Mouse (Mus musculus) bone marrow, adult 2 months (tissue): ENCODE results near the gene Hp1bp3. TPM values are rescaled to one million over a fixed set of nuclear protein-coding genes. Genes with fewer than 3 reads are reported as not detected.

Experiments used
- H3K27ac ChIP-seq: fragments of 200-500 bp; 2 replicates; pipeline ENCODE4 v1.5.1; 2012; ENCODE audit warnings: low read depth, mild to moderate bottlenecking, control low read depth, inconsistent platforms, low read length; ENCODE audit not compliant: control insufficient read depth, poor library complexity, insufficient read depth
- H3K4me1 ChIP-seq: fragments of 200-500 bp; 2 replicates; pipeline ENCODE4 v1.6.1; 2011; ENCODE audit warnings: low read length; ENCODE audit not compliant: control insufficient read depth, insufficient read depth
- H3K4me3 ChIP-seq: fragments of 200-500 bp; replicated peaks from 2 replicates; pipeline ENCODE3; 2011; ENCODE audit warnings: mild to moderate bottlenecking, low read depth, low read length, control low read depth; ENCODE audit not compliant: control insufficient read depth
- CTCF ChIP-seq: fragments of 200-500 bp; IDR thresholded peaks from 2 replicates; pipeline ENCODE4 v1.5.1; 2011; ENCODE audit warnings: low read length, control low read depth; ENCODE audit not compliant: control insufficient read depth, insufficient read depth
- POLR2A ChIP-seq: fragments of 200-500 bp; IDR thresholded peaks from 2 replicates; pipeline ENCODE4 v1.6.1; 2011; ENCODE audit warnings: low read depth, mild to moderate bottlenecking, control low read depth, low read length, borderline replicate concordance; ENCODE audit not compliant: control insufficient read depth
- WGBS: fragments of 180-500 bp; shearing (Covaris S2); methylation state at CpG from one replicate; pipeline ENCODE4 v1.1.7; 2018; 5-methylcytosine and 5-hydroxymethylcytosine counted together
- polyA plus RNA-seq: library from polyadenylated mRNA; stranded (reverse); fragments of >200 nt; gene quantifications from 2 replicates; pipeline ENCODE4 v1.2.4, GENCODE M21; 2011; ENCODE audit warnings: low replicate concordance; ENCODE audit not compliant: missing spikeins, insufficient read depth, insufficient read length

Gene Hp1bp3
- polyA plus RNA-seq = 116 and 226 TPM in 2 replicates

GRCm38 (mm10) chr4:138216200-138216890, at the start of gene Hp1bp3:
Gene Hp1bp3, plus strand, starts transcription at chr4:138216296.
- Histone ChIP-seq H3K4me1 (peaks cover 6% of the 10 kb centered on the region; the same call in 1 of the 2 replicates), H3K27ac (peak within 1 kb of the TSS; percentile 96), H3K4me3 (peak within 1 kb of the TSS; percentile 94)
- under 1% methylated on average over 68 of the region's 84 CpGs for WGBS
- TF ChIP-seq POLR2A (peak; percentile 62; the same call in 1 of the 2 replicates), CTCF (no peak)

GRCm38 (mm10) chr4:138166519-138166918, 49.6 kb upstream of the Hp1bp3 start:
- Histone ChIP-seq H3K27ac (no peak overlapping the region), H3K4me1 (no peaks in the 10 kb centered on the region), H3K4me3 (no peak overlapping the region)
- TF ChIP-seq CTCF = no peak
- no peak for TF ChIP-seq POLR2A
- 83% methylated on average over 10 of the region's 10 CpGs for WGBS

- WGBS = 76% methylated on average over 3 of the region's 3 CpGs
- H3K4me1 ChIP-seq = no peaks in the 10 kb centered on the region
- H3K4me3 ChIP-seq = no peak overlapping the region
- H3K27ac ChIP-seq = no peak overlapping the region
- TF ChIP-seq POLR2A = no peak
- TF ChIP-seq CTCF = no peak
Observed at GRCm38 (mm10) chr4:138168162-138168561, 47.9 kb upstream of the Hp1bp3 start.

- 84% methylated on average over 4 of the region's 4 CpGs for WGBS
Observed at GRCm38 (mm10) chr4:138169420-138169819, 46.7 kb upstream of the Hp1bp3 start.

GRCm38 (mm10) chr4:138172686-138173085, 43.4 kb upstream of the Hp1bp3 start:
- 58% methylated on average over 4 of the region's 4 CpGs for WGBS
- H3K4me3 ChIP-seq = no peak overlapping the region
- H3K27ac ChIP-seq = no peak overlapping the region
- H3K4me1 ChIP-seq = no peaks in the 10 kb centered on the region
- no peak for TF ChIP-seq CTCF

More at GRCm38 (mm10) chr4:138169420-138169819, 46.7 kb upstream of the Hp1bp3 start:
- no peak for TF ChIP-seq CTCF
- TF ChIP-seq POLR2A = no peak
- Histone ChIP-seq H3K4me3 (no peak overlapping the region), H3K4me1 (no peaks in the 10 kb centered on the region), H3K27ac (no peak overlapping the region)

- no peak overlapping the region for H3K4me3 ChIP-seq
- TF ChIP-seq CTCF (no peak), POLR2A (no peak)
- H3K27ac ChIP-seq = no peak overlapping the region
- 59% methylated on average over 5 of the region's 5 CpGs for WGBS
- H3K4me1 ChIP-seq = no peaks in the 10 kb centered on the region; the same call in 1 of the 2 replicates
Observed at GRCm38 (mm10) chr4:138179391-138179790, 36.7 kb upstream of the Hp1bp3 start.

GRCm38 (mm10) chr4:138180719-138181118, 35.4 kb upstream of the Hp1bp3 start:
- 52% methylated on average over 4 of the region's 4 CpGs for WGBS
- no peak overlapping the region for H3K27ac ChIP-seq
- H3K4me3 ChIP-seq = no peak overlapping the region
- TF ChIP-seq CTCF = no peak
- H3K4me1 ChIP-seq = no peaks in the 10 kb centered on the region; the same call in 1 of the 2 replicates

GRCm38 (mm10) chr4:138184056-138184455, 32.0 kb upstream of the Hp1bp3 start:
- Histone ChIP-seq H3K4me1 (no peaks in the 10 kb centered on the region; the same call in 1 of the 2 replicates), H3K4me3 (no peak overlapping the region), H3K27ac (no peak overlapping the region)
- TF ChIP-seq POLR2A = no peak
- TF ChIP-seq CTCF = no peak
- 92% methylated on average over 5 of the region's 5 CpGs for WGBS
